Mouse (Mus musculus) MEL (cell line): ENCODE data around the gene Foxn3. TPM values are rescaled to one million over a fixed set of nuclear protein-coding genes. Genes with fewer than 3 reads are reported as not detected.

Experiments used
- DNase-seq: peaks from one replicate; pipeline ENCODE4 v3.0.0; 2011; ENCODE audit warnings: low read depth, low spot score
- H3K27ac ChIP-seq: 2 replicates; pipeline ENCODE4 v1.5.1; 2012; ENCODE audit warnings: low read depth, mild to moderate bottlenecking, control low read depth, low read length, moderate library complexity; ENCODE audit not compliant: control insufficient read depth
- H3K27me3 ChIP-seq, 2 experiments: fragments of 150-350 bp in 1 of 2; sonication (generic) in 1 of 2; 2 replicates each; pipeline ENCODE4 v1.6.1; 2012; ENCODE audit warnings: low read length in 2 of 2, mild to moderate bottlenecking in 2 of 2, improper control_type of control experiment in 1 of 2, moderate library complexity in 1 of 2; ENCODE audit not compliant: insufficient read depth in 2 of 2, control insufficient read depth in 1 of 2
- H3K36me3 ChIP-seq, 2 experiments: 2 replicates each; pipeline ENCODE4 v1.6.1; 2012 to 2014; ENCODE audit warnings: low read length in 2 of 2, improper control_type of control experiment in 1 of 2, inconsistent platforms in 1 of 2, mild to moderate bottlenecking in 1 of 2; ENCODE audit not compliant: insufficient read depth in 2 of 2, control insufficient read depth in 1 of 2
- H3K4me1 ChIP-seq, 2 experiments: fragments of 150-350 bp in 1 of 2; sonication (generic) in 1 of 2; 2 replicates each; pipeline ENCODE4 v1.6.1; 2012; ENCODE audit warnings: low read length in 2 of 2, improper control_type of control experiment in 1 of 2, mild to moderate bottlenecking in 1 of 2; ENCODE audit not compliant: insufficient read depth in 2 of 2, control insufficient read depth in 1 of 2
- H3K4me3 ChIP-seq, 2 experiments: fragments of 150-350 bp in 1 of 2; sonication (generic) in 1 of 2; 2 replicates each; pipeline ENCODE4 v1.5.1; 2012; ENCODE audit warnings: low read depth in 2 of 2, low read length in 2 of 2, mild to moderate bottlenecking in 2 of 2, moderate library complexity in 2 of 2, control low read depth in 1 of 2, improper control_type of control experiment in 1 of 2; ENCODE audit not compliant: control insufficient read depth in 1 of 2, insufficient read depth in 1 of 2
- H3K79me2 ChIP-seq: 2 replicates; pipeline ENCODE4 v1.6.1; 2012; ENCODE audit warnings: mild to moderate bottlenecking, low read length, moderate library complexity; ENCODE audit not compliant: control insufficient read depth, poor library complexity, insufficient read depth
- H3K9ac ChIP-seq: 2 replicates; pipeline ENCODE4 v1.6.1; 2012; ENCODE audit warnings: low read depth, mild to moderate bottlenecking, control low read depth, low read length, moderate library complexity; ENCODE audit not compliant: control insufficient read depth, poor library complexity, severe bottlenecking
- H3K9me3 ChIP-seq: fragments of 150-350 bp; sonication (generic); replicated peaks from 2 replicates; pipeline ENCODE4 v1.6.1; 2012; ENCODE audit warnings: mild to moderate bottlenecking, low read length, improper control_type of control experiment, moderate library complexity; ENCODE audit not compliant: insufficient read depth
- BHLHE40 ChIP-seq: IDR thresholded peaks from 2 replicates; pipeline ENCODE4 v1.6.1; 2012; ENCODE audit warnings: low read depth, mild to moderate bottlenecking, inconsistent platforms, low read length, improper control_type of control experiment, borderline replicate concordance
- CHD2 ChIP-seq: IDR thresholded peaks from 2 replicates; pipeline ENCODE4 v1.6.1; 2011; ENCODE audit warnings: low read length, improper control_type of control experiment
- EP300 ChIP-seq, 2 experiments: IDR thresholded peaks; 2 replicates each; pipeline ENCODE4 v1.6.1; 2011; ENCODE audit warnings: improper control_type of control experiment in 2 of 2, low read length in 2 of 2, low read depth in 1 of 2, mild to moderate bottlenecking in 1 of 2
- GABPA ChIP-seq: IDR thresholded peaks from 2 replicates; pipeline ENCODE4 v1.6.1; 2012; ENCODE audit warnings: low read depth, mild to moderate bottlenecking, inconsistent platforms, low read length, improper control_type of control experiment, moderate library complexity
- HCFC1 ChIP-seq: IDR thresholded peaks from 2 replicates; pipeline ENCODE4 v1.6.1; 2012; ENCODE audit warnings: low read depth, mild to moderate bottlenecking, inconsistent platforms, low read length, improper control_type of control experiment, moderate library complexity
- MAFK ChIP-seq: IDR thresholded peaks from 2 replicates; pipeline ENCODE4 v1.6.1; 2011; ENCODE audit warnings: low read depth, mild to moderate bottlenecking, low read length, improper control_type of control experiment, borderline replicate concordance
- MEF2A ChIP-seq: IDR thresholded peaks from 2 replicates; pipeline ENCODE4 v1.6.1; 2014; ENCODE audit warnings: low read depth, mild to moderate bottlenecking, inconsistent platforms, low read length, improper control_type of control experiment; ENCODE audit not compliant: poor library complexity, insufficient replicate concordance, severe bottlenecking; ENCODE audit errors: extremely low read depth
- MXI1 ChIP-seq: IDR thresholded peaks from 2 replicates; pipeline ENCODE4 v1.6.1; 2011; ENCODE audit warnings: mild to moderate bottlenecking, low read depth, low read length, improper control_type of control experiment
- POLR2AphosphoS2 ChIP-seq: IDR thresholded peaks from 2 replicates; pipeline ENCODE4 v1.6.1; 2011; ENCODE audit warnings: low read length, improper control_type of control experiment
- POLR2AphosphoS5 ChIP-seq: IDR thresholded peaks from 2 replicates; pipeline ENCODE4 v1.6.1; 2012; ENCODE audit warnings: low read depth, borderline replicate concordance, mild to moderate bottlenecking, inconsistent platforms, low read length, moderate library complexity, mixed read lengths
- SIN3A ChIP-seq: IDR thresholded peaks from 2 replicates; pipeline ENCODE4 v1.6.1; 2012; ENCODE audit warnings: low read length, improper control_type of control experiment, inconsistent platforms
- SMC3 ChIP-seq: IDR thresholded peaks from 2 replicates; pipeline ENCODE4 v1.6.1; 2011; ENCODE audit warnings: low read depth, low read length, improper control_type of control experiment
- TAL1 ChIP-seq: IDR thresholded peaks from 2 replicates; pipeline ENCODE4 v1.6.1; 2012; ENCODE audit warnings: mild to moderate bottlenecking, inconsistent platforms, low read length, moderate library complexity, mixed read lengths
- UBTF ChIP-seq: IDR thresholded peaks from 2 replicates; pipeline ENCODE4 v1.6.1; 2012; ENCODE audit warnings: low read depth, mild to moderate bottlenecking, inconsistent platforms, low read length, improper control_type of control experiment, moderate library complexity, borderline replicate concordance; ENCODE audit not compliant: insufficient read depth
- ZC3H11A ChIP-seq: IDR thresholded peaks from 2 replicates; pipeline ENCODE4 v1.6.1; 2012; ENCODE audit warnings: low read depth, mild to moderate bottlenecking, inconsistent platforms, low read length, improper control_type of control experiment
- ZKSCAN1 ChIP-seq: IDR thresholded peaks from 2 replicates; pipeline ENCODE4 v1.6.1; 2012; ENCODE audit warnings: low read depth, mild to moderate bottlenecking, inconsistent platforms, low read length, improper control_type of control experiment, moderate library complexity
- ZMIZ1 ChIP-seq: IDR thresholded peaks from 2 replicates; pipeline ENCODE4 v1.6.1; 2012; ENCODE audit warnings: low read depth, mild to moderate bottlenecking, inconsistent platforms, low read length, improper control_type of control experiment, moderate library complexity
- ZNF384 ChIP-seq: IDR thresholded peaks from 2 replicates; pipeline ENCODE4 v1.6.1; 2012; ENCODE audit warnings: low read depth, mild to moderate bottlenecking, inconsistent platforms, low read length, improper control_type of control experiment
- polyA plus RNA-seq, 2 experiments: library from polyadenylated mRNA; stranded (reverse) in 1 of 2; unstranded in 1 of 2; fragments of >175 nt in 1 of 2; fragments of >200 nt in 1 of 2; gene quantifications; 2 replicates each; pipeline versions ENCODE4 v1.2.1 to v1.2.4; 2012; ENCODE audit warnings: low replicate concordance in 2 of 2, low read depth in 1 of 2; ENCODE audit not compliant: insufficient read length in 2 of 2, insufficient read depth in 1 of 2, missing spikeins in 1 of 2
- total RNA-seq: library from RNA; depleted of rRNA; stranded (reverse); fragments of 300-350 nt; gene quantifications from 2 replicates; pipeline ENCODE4 v1.2.3, GENCODE M21; 2012

Foxn3 gene
- total and polyA plus RNA-seq, 3 experiments = 15.5 to 22.8 TPM; not detected in 1

GRCm38 (mm10) chr12:99264386-99264785 is 299.0 kb downstream of the Foxn3 start:
- no peaks in the 10 kb centered on the region for H3K27me3 ChIP-seq
- no peak overlapping the region for H3K4me3 ChIP-seq
- no peak overlapping the region for H3K27ac ChIP-seq
- TF ChIP-seq EP300 (IDR thresholded peaks at IDR 0.05; ENCODE audit: low read depth in 1 of 2, low read length in 2 of 2) = 0 out of 4 replicates have a peak, but pooled peaks of 1 of the 2 experiments have one; percentile 14
- no peak for TF ChIP-seq MXI1
- TF ChIP-seq POLR2AphosphoS2 = no peak
- TF ChIP-seq ZC3H11A = no peak
- no peak for TF ChIP-seq MEF2A
- no peak for TF ChIP-seq GABPA
- no peaks in the 10 kb centered on the region for H3K9me3 ChIP-seq
- no peaks in the 10 kb centered on the region for H3K79me2 ChIP-seq
- no peaks in the 10 kb centered on the region for H3K36me3 ChIP-seq
- H3K9ac ChIP-seq = no peak overlapping the region
- H3K4me1 ChIP-seq = no peaks in the 10 kb centered on the region
- DNase-seq = peak; percentile 49

- Histone ChIP-seq H3K4me1 (no peaks in the 10 kb centered on the region), H3K27me3 (no peaks in the 10 kb centered on the region), H3K36me3 (no peaks in the 10 kb centered on the region), H3K79me2 (no peaks in the 10 kb centered on the region), H3K9ac (no peak overlapping the region), H3K9me3 (no peaks in the 10 kb centered on the region), H3K27ac (no peak overlapping the region), H3K4me3 (no peak overlapping the region)
- TF ChIP-seq BHLHE40 = no peak
- TF ChIP-seq POLR2AphosphoS5 = no peak
- TF ChIP-seq TAL1 = no peak
- TF ChIP-seq UBTF = no peak
- TF ChIP-seq ZMIZ1 = no peak
- no peak for TF ChIP-seq SMC3
- no peak for TF ChIP-seq HCFC1
- DNase-seq = no peak
Observed at GRCm38 (mm10) chr12:99263592-99264335, 299.6 kb downstream of the Foxn3 start.

- Histone ChIP-seq H3K4me1 (no peaks in the 10 kb centered on the region), H3K36me3 (no peaks in the 10 kb centered on the region), H3K79me2 (no peaks in the 10 kb centered on the region), H3K27ac (no peak overlapping the region), H3K27me3 (no peaks in the 10 kb centered on the region), H3K9me3 (no peaks in the 10 kb centered on the region), H3K9ac (no peak overlapping the region), H3K4me3 (no peak overlapping the region)
- DNase-seq = no peak
- TF ChIP-seq MAFK (no peak), ZKSCAN1 (no peak), ZNF384 (no peak), CHD2 (no peak), UBTF (no peak), SIN3A (no peak)
Observed at GRCm38 (mm10) chr12:99262840-99263239, 300.5 kb downstream of the Foxn3 start.
